Mouse (Mus musculus) heart, adult 11 months (tissue): ENCODE data around the gene Calhm2.
"Not testable (repeated sequence)": the region's sequence is repeated elsewhere in the genome, so short reads cannot be mapped to it uniquely, and the experiment has no call there.

Experiments used
- DNase-seq: peaks from one replicate; pipeline ENCODE4 v3.0.0; 2022

Calhm2 gene

GRCm38 (mm10) chr19:47149854-47150253 lies 11.8 kb upstream of the Calhm2 start:
- DNase-seq = no peak

GRCm38 (mm10) chr19:47148267-47148847 lies 10.3 kb upstream of the Calhm2 start:
- DNase-seq = no peak

GRCm38 (mm10) chr19:47144154-47144553 lies 6.1 kb upstream of the Calhm2 start, which contains the start of gene Calhm1:
TSS of gene Calhm1 (minus strand) at chr19:47144254.
- DNase-seq = no peak

- no peak for DNase-seq
Observed at GRCm38 (mm10) chr19:47142438-47142837, 4.3 kb upstream of the Calhm2 start.

GRCm38 (mm10) chr19:47139611-47140010 lies 1.5 kb upstream of the Calhm2 start:
- DNase-seq = not testable (repeated sequence)

- DNase-seq = peak; percentile 98
Observed at GRCm38 (mm10) chr19:47137051-47137581, 978 bp downstream of the Calhm2 start.

- DNase-seq = peak; percentile 92
Observed at GRCm38 (mm10) chr19:47136170-47136569, 1.9 kb downstream of the Calhm2 start.

GRCm38 (mm10) chr19:47135568-47135967 lies 2.5 kb downstream of the Calhm2 start:
- peak; percentile 93 for DNase-seq

GRCm38 (mm10) chr19:47133161-47133560 lies 4.9 kb downstream of the Calhm2 start:
- peak; percentile 96 for DNase-seq

GRCm38 (mm10) chr19:47130551-47131125 lies 7.5 kb downstream of the Calhm2 start:
- peak; percentile 72 for DNase-seq

- DNase-seq = peak; percentile 75
Observed at GRCm38 (mm10) chr19:47128835-47129234, 9.3 kb downstream of the Calhm2 start.

GRCm38 (mm10) chr19:47128164-47128563 lies 9.9 kb downstream of the Calhm2 start:
- peak; percentile 84 for DNase-seq

GRCm38 (mm10) chr19:47122802-47123201 lies 15.3 kb downstream of the Calhm2 start:
- DNase-seq = no peak

- no peak for DNase-seq
Observed at GRCm38 (mm10) chr19:47121054-47121453, 17.0 kb downstream of the Calhm2 start.

GRCm38 (mm10) chr19:47118634-47119033 lies 19.5 kb downstream of the Calhm2 start:
- DNase-seq = no peak

GRCm38 (mm10) chr19:47104641-47105271 lies 33.3 kb downstream of the Calhm2 start:
- no peak for DNase-seq

- no peak for DNase-seq
Observed at GRCm38 (mm10) chr19:47101080-47101479, 37.0 kb downstream of the Calhm2 start.

GRCm38 (mm10) chr19:47090550-47091156 lies 47.4 kb downstream of the Calhm2 start, which contains the start of the genes Usmg5 and Pdcd11:
TSS of gene Usmg5 (minus strand) at chr19:47090647.
TSS of gene Pdcd11 (plus strand) at chr19:47090768.
- DNase-seq = peak; percentile 100

GRCm38 (mm10) chr19:47089718-47090525 lies 48.2 kb downstream of the Calhm2 start:
- DNase-seq = peak; percentile 74

GRCm38 (mm10) chr19:47088226-47088625 lies 49.9 kb downstream of the Calhm2 start:
- peak; percentile 79 for DNase-seq

- DNase-seq = peak; percentile 98
Observed at GRCm38 (mm10) chr19:47067924-47068611, 70.0 kb downstream of the Calhm2 start.
